Mouse (Mus musculus): Measurements from ENCODE around the gene Pde4b.

- TF ChIP-seq NANOG (IDR thresholded peaks at IDR 0.05; ENCODE audit: borderline replicate concordance, low read length), result no peak
- no peak for TF ChIP-seq CTCF (conservative IDR thresholded peaks at IDR 0.05; ENCODE audit: low read length)
Observed at GRCm38 (mm10) chr4:102631624-102632023, 544.3 kb downstream of the Pde4b start.
